Mouse (Mus musculus) left cerebral cortex, postnatal 10 days (tissue): ENCODE measurements around the gene Olfr884. TPM values are rescaled to one million over a fixed set of nuclear protein-coding genes. Genes with fewer than 3 reads are reported as not detected.

Experiments
- DNase-seq, 2 experiments: peaks; one replicate each; pipeline ENCODE4 v3.0.0; 2021 to 2022; ENCODE audit warnings: low spot score in 2 of 2, mixed read lengths in 1 of 2; ENCODE audit errors: extremely low spot score in 1 of 2
- intact Hi-C: fragments of 180-260 bp; cut with DNase I; formaldehyde crosslinking; loops from one replicate; pipeline ENCODE4 v1.15.1; 2025
- total RNA-seq, 2 experiments: library from RNA; stranded (reverse); gene quantifications; 2 replicates each; pipeline ENCODE4 v1.2.3; 2021

Gene Olfr884
- total RNA-seq = not detected

- no peak for DNase-seq
- intact Hi-C loops = no loop called here
Measured at GRCm38 (mm10) chr9:38046255-38046654, at the start of gene Olfr884. Gene Olfr884, plus strand, starts transcription at chr9:38046555.

GRCm38 (mm10) chr9:37998581-37999204 lies 47.7 kb upstream of the Olfr884 start:
- DNase-seq = no peak
- intact Hi-C loops = no loop called here

- intact Hi-C loops = no loop called here
- no peak for DNase-seq
Measured at GRCm38 (mm10) chr9:38000021-38000420, 46.3 kb upstream of the Olfr884 start.

- intact Hi-C loops = no loop called here
Measured at GRCm38 (mm10) chr9:38025508-38025907, 20.8 kb upstream of the Olfr884 start, which contains the start of gene Olfr883. Gene Olfr883, plus strand, starts transcription at chr9:38025808.

GRCm38 (mm10) chr9:38061022-38061421 lies 14.7 kb downstream of the Olfr884 start, which contains the start of gene Olfr885:
Gene Olfr885, plus strand, starts transcription at chr9:38061322.
- no peak for DNase-seq
- intact Hi-C loops = no loop called here

More at GRCm38 (mm10) chr9:38025508-38025907, 20.8 kb upstream of the Olfr884 start, which contains the start of gene Olfr883:
- no peak for DNase-seq

- intact Hi-C loops = no loop called here
Measured at GRCm38 (mm10) chr9:38083772-38084171, 37.4 kb downstream of the Olfr884 start, which contains the start of gene Olfr887. Gene Olfr887, plus strand, starts transcription at chr9:38084072.

More at GRCm38 (mm10) chr9:38083772-38084171, 37.4 kb downstream of the Olfr884 start, which contains the start of gene Olfr887:
- DNase-seq = no peak

Other genes starting within 250 kb of the Olfr884 start
- gene Olfr876, start 243.5 kb upstream of the Olfr884 start, total RNA-seq = not detected
- gene Olfr877, start 192.3 kb upstream of the Olfr884 start, total RNA-seq = not detected
- gene Olfr145, start 149.8 kb upstream of the Olfr884 start, total RNA-seq = under 1 TPM in 1 of 2 experiments, not detected in 1; 0.06 TPM
- not detected for gene Olfr878, start 128.7 kb upstream of the Olfr884 start, total RNA-seq
- not detected for gene Olfr881, start 54.7 kb upstream of the Olfr884 start, total RNA-seq
- gene Olfr883, start 20.7 kb upstream of the Olfr884 start, total RNA-seq = not detected
- gene Olfr885, start 14.8 kb downstream of the Olfr884 start, total RNA-seq = not detected
- gene Olfr887, start 37.5 kb downstream of the Olfr884 start, total RNA-seq = under 1 TPM in 1 of 2 experiments, not detected in 1; 0.06 TPM
- not detected for gene Olfr888, start 61.6 kb downstream of the Olfr884 start, total RNA-seq
- gene Olfr889, start 68.6 kb downstream of the Olfr884 start, total RNA-seq = not detected
- not detected for gene Olfr890, start 96.0 kb downstream of the Olfr884 start, total RNA-seq
- not detected for gene Olfr891, start 134.3 kb downstream of the Olfr884 start, total RNA-seq
- not detected for gene Olfr893, start 161.8 kb downstream of the Olfr884 start, total RNA-seq
- not detected for gene Olfr894, start 171.5 kb downstream of the Olfr884 start, total RNA-seq
- gene Olfr143, start 206.2 kb downstream of the Olfr884 start, total RNA-seq = not detected
- gene Olfr895, start 221.3 kb downstream of the Olfr884 start, total RNA-seq = not detected
- not detected for gene Olfr896-ps1, start 244.6 kb downstream of the Olfr884 start, total RNA-seq